Mouse (Mus musculus): ENCODE data around the gene Serpina5. TPM values are rescaled to one million over a fixed set of nuclear protein-coding genes. Genes with fewer than 3 reads are reported as not detected.

Gene Serpina5
- not detected in 2 replicates for polyA plus RNA-seq (2012; rRNA removed)

DNA sequence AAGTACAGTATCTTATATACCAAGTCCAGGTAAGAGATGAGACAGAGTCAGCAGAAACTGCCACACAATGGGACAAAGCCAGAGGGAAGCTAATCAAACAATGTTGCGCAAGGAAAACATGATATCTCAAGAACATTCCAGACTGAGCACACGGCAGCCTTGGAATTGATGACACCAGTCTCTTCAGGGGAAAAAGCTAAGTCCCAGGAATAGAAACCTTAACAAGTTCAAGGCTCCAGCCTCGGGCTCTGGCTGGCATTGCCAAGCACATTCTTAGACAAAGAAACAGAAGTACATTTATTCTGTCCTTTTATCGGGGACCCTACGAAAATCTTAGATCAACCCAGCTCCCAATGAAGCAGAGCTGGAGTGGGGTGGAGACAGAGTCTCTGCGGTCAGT lies at the start of gene Serpina5:
Serpina5 (plus strand) TSS at position 346 of the 400 bp plus-strand sequence.
- Histone ChIP-seq H3K4me1 (ENCODE audit: control insufficient read depth, insufficient read depth, low read length) (no peaks in the 10 kb centered on the region), H3K4me3 (ENCODE audit: insufficient read depth, low read depth, low read length) (no peak within 1 kb of the TSS), H3K27ac (ENCODE audit: insufficient read depth, low read depth, low read length) (no peak within 1 kb of the TSS), H3K36me3 (ENCODE audit: control insufficient read depth, insufficient read depth, low read length) (no peaks in the 10 kb centered on the region), H3K27me3 (replicated peaks; ENCODE audit: control insufficient read depth, insufficient read depth, low read length) (no peaks in the 10 kb centered on the region)
- 89% methylated on average over 6 of the region's 6 CpGs for WGBS
- TF ChIP-seq CTCF (conservative IDR thresholded peaks at IDR 0.05; ENCODE audit: insufficient read depth, insufficient read length, low read depth, low read length) = no peak
- TF ChIP-seq POLR2A (IDR thresholded peaks at IDR 0.05; ENCODE audit: low read depth, low read length) = no peak
- DNase-seq = no peak

DNA sequence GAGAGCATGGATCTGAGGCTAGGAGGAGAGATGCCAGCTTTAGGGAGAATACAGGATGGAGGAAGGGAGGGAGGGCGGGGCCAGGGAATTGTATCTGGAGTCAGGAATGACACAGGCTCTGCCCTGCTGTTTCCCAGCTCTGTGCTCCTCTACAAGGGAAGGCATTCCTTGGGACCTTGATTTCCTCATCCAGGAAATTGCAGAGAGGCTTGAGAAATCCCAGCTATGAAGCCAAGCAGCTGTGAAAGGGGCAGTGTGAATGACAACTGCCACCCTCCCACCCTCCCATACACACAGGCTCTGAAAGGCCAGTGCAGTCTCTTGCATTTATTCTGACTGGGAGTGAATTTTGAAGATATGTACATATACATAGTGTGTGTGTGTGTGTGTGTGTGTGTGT lies 46.9 kb upstream of the Serpina5 start:
- 50% methylated on average over 1 of the region's 1 CpGs for WGBS
- no peaks in the 10 kb centered on the region for H3K4me1 ChIP-seq (ENCODE audit: control insufficient read depth, insufficient read depth, low read length)
- H3K27ac ChIP-seq (ENCODE audit: insufficient read depth, low read depth, low read length) = no peak overlapping the region
- no peaks in the 10 kb centered on the region for H3K27me3 ChIP-seq (replicated peaks; ENCODE audit: control insufficient read depth, insufficient read depth, low read length)
- no peak overlapping the region for H3K4me3 ChIP-seq (ENCODE audit: insufficient read depth, low read depth, low read length)
- H3K36me3 ChIP-seq (ENCODE audit: control insufficient read depth, insufficient read depth, low read length) = no peaks in the 10 kb centered on the region
- no peak for TF ChIP-seq CTCF (conservative IDR thresholded peaks at IDR 0.05; ENCODE audit: insufficient read depth, insufficient read length, low read depth, low read length)
- TF ChIP-seq POLR2A (IDR thresholded peaks at IDR 0.05; ENCODE audit: low read depth, low read length) = no peak
- DNase-seq = no peak

DNA sequence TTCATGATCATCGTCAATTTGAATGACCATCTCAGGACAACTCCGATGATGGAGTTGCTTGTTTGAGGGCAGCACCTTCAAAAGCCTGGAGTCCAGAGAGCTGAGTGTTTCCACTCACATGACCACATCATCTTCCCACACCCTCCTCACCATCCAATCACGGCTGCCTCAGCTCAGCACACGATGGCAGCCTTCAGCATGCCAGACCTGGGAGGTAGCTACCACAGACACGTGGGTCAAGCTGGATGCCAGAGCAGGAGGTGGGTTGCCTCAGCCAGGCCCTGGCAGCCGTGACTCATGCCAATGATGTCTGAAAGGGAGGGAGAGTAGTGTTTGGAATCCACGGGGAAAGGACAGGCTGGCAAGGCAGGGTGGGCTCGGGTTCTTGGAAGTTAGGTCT lies 45.2 kb upstream of the Serpina5 start:
- no peak for DNase-seq
- H3K4me1 ChIP-seq (ENCODE audit: control insufficient read depth, insufficient read depth, low read length) = no peaks in the 10 kb centered on the region
- WGBS = 73% methylated on average over 8 of the region's 8 CpGs
- H3K4me3 ChIP-seq (ENCODE audit: insufficient read depth, low read depth, low read length) = no peak overlapping the region
- H3K27me3 ChIP-seq (replicated peaks; ENCODE audit: control insufficient read depth, insufficient read depth, low read length) = no peaks in the 10 kb centered on the region
- no peaks in the 10 kb centered on the region for H3K36me3 ChIP-seq (ENCODE audit: control insufficient read depth, insufficient read depth, low read length)
- TF ChIP-seq POLR2A (IDR thresholded peaks at IDR 0.05; ENCODE audit: low read depth, low read length) = no peak
- no peak for TF ChIP-seq CTCF (conservative IDR thresholded peaks at IDR 0.05; ENCODE audit: insufficient read depth, insufficient read length, low read depth, low read length)
- H3K27ac ChIP-seq (ENCODE audit: insufficient read depth, low read depth, low read length) = no peak overlapping the region

DNA sequence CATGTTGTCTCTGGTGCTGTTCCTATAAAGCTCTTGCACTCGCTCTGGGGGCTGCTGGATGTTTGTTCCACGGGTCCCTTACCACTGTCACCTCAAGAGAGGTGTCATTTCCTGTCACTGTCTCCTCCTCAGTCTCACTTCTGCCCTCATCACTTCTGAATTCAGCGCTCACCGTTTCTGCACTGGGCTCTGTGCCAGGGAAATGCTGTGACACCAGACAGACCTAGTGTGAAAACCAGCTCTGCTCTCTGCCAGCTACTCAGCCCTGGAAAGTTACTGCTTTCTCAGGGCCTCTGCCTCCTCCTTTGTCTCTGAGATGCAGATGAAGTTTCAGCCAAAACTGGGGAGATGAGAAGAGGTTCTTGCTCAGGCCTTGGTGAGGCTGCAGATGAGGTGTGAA lies 43.9 kb upstream of the Serpina5 start:
- Histone ChIP-seq H3K27me3 (replicated peaks; ENCODE audit: control insufficient read depth, insufficient read depth, low read length) (no peaks in the 10 kb centered on the region), H3K27ac (ENCODE audit: insufficient read depth, low read depth, low read length) (no peak overlapping the region), H3K4me1 (ENCODE audit: control insufficient read depth, insufficient read depth, low read length) (no peaks in the 10 kb centered on the region), H3K36me3 (ENCODE audit: control insufficient read depth, insufficient read depth, low read length) (no peaks in the 10 kb centered on the region), H3K4me3 (ENCODE audit: insufficient read depth, low read depth, low read length) (no peak overlapping the region)
- peak; percentile 7 for DNase-seq
- no peak for TF ChIP-seq POLR2A (IDR thresholded peaks at IDR 0.05; ENCODE audit: low read depth, low read length)
- TF ChIP-seq CTCF (conservative IDR thresholded peaks at IDR 0.05; ENCODE audit: insufficient read depth, insufficient read length, low read depth, low read length) = no peak
- 20% methylated on average over 4 of the region's 4 CpGs for WGBS

DNA sequence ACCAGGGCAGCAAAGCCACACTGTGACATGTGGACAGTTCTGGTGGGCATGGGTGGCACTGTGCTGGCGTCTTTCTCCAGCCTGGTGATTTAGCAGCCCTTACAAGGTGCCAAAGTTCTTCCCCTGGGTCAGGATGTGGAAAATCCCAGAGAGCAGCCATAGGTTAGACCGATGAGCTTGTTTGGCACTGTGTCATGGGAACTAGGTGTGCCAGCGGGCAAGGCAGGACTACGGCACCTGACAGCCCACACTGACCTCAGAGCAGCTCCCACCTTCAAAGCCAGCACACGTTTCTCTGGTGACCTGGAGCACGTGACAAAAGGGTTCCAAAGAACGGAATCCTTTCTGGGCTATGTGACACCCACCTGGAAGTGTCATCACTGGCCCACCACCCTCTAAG lies 43.4 kb upstream of the Serpina5 start:
- 78% methylated on average over 7 of the region's 7 CpGs for WGBS
- TF ChIP-seq POLR2A (IDR thresholded peaks at IDR 0.05; ENCODE audit: low read depth, low read length) (no peak), CTCF (conservative IDR thresholded peaks at IDR 0.05; ENCODE audit: insufficient read depth, insufficient read length, low read depth, low read length) (no peak)
- H3K27ac ChIP-seq (ENCODE audit: insufficient read depth, low read depth, low read length) = no peak overlapping the region

GRCm38 (mm10) chr12:104060126-104060525 lies 40.8 kb upstream of the Serpina5 start:
- Histone ChIP-seq H3K36me3 (ENCODE audit: control insufficient read depth, insufficient read depth, low read length) (no peaks in the 10 kb centered on the region), H3K27ac (ENCODE audit: insufficient read depth, low read depth, low read length) (no peak overlapping the region), H3K4me3 (ENCODE audit: insufficient read depth, low read depth, low read length) (no peak overlapping the region), H3K4me1 (ENCODE audit: control insufficient read depth, insufficient read depth, low read length) (no peaks in the 10 kb centered on the region), H3K27me3 (replicated peaks; ENCODE audit: control insufficient read depth, insufficient read depth, low read length) (no peaks in the 10 kb centered on the region)
- 75% methylated on average over 6 of the region's 6 CpGs for WGBS
- no peak for DNase-seq
- no peak for TF ChIP-seq POLR2A (IDR thresholded peaks at IDR 0.05; ENCODE audit: low read depth, low read length)
- no peak for TF ChIP-seq CTCF (conservative IDR thresholded peaks at IDR 0.05; ENCODE audit: insufficient read depth, insufficient read length, low read depth, low read length)

More for the DNA sequence above, 43.4 kb upstream of the Serpina5 start:
- Histone ChIP-seq H3K27me3 (replicated peaks; ENCODE audit: control insufficient read depth, insufficient read depth, low read length) (no peaks in the 10 kb centered on the region), H3K4me1 (ENCODE audit: control insufficient read depth, insufficient read depth, low read length) (no peaks in the 10 kb centered on the region), H3K36me3 (ENCODE audit: control insufficient read depth, insufficient read depth, low read length) (no peaks in the 10 kb centered on the region), H3K4me3 (ENCODE audit: insufficient read depth, low read depth, low read length) (no peak overlapping the region)
- no peak for DNase-seq

DNA sequence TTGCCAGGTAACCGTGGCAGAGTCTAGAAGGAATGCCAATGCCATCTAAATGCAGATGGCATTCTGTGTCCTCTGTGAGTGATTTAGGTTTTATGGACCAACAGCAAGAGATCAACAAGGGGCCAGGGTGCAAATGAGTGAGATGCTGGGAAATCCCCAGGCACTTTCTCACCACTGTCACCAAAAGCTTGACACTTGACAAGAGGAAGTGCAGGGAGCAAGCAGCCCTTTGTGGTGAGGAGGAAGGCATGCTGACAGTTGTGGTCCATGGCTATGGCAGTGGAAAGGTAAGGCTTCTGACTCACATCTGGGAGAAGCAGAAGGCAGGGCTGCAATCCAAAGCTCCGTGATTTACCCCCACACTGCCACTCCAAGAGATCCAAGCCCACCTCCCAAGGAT lies 39.1 kb upstream of the Serpina5 start:
- H3K27ac ChIP-seq (ENCODE audit: insufficient read depth, low read depth, low read length) = no peak overlapping the region
- H3K4me1 ChIP-seq (ENCODE audit: control insufficient read depth, insufficient read depth, low read length) = no peaks in the 10 kb centered on the region
- H3K4me3 ChIP-seq (ENCODE audit: insufficient read depth, low read depth, low read length) = no peak overlapping the region
- H3K36me3 ChIP-seq (ENCODE audit: control insufficient read depth, insufficient read depth, low read length) = no peaks in the 10 kb centered on the region
- H3K27me3 ChIP-seq (replicated peaks; ENCODE audit: control insufficient read depth, insufficient read depth, low read length) = no peaks in the 10 kb centered on the region
- 45% methylated on average over 2 of the region's 2 CpGs for WGBS
- DNase-seq = no peak
- TF ChIP-seq CTCF (conservative IDR thresholded peaks at IDR 0.05; ENCODE audit: insufficient read depth, insufficient read length, low read depth, low read length) = no peak
- TF ChIP-seq POLR2A (IDR thresholded peaks at IDR 0.05; ENCODE audit: low read depth, low read length) = no peak

DNA sequence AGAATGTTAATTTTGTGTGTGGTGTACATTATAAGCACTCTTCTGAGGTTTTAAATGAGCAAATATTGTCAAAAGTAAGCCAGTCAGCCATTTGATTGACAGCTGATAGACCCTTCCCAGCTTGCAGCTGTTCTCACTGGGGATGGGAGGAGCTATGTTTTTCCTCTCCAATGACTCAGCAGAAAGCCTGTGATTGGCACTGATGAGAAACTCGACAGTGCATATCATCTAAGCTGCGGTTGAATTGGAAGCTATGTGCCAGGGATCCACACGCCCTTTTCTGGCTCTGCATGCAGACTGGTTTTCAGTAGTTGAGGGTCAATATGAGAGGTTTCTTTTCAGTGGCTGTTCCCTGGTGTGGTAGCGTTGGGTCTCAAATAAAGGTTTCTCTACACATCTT lies 36.4 kb upstream of the Serpina5 start:
- whole genome bisulfite sequencing = 37% methylated on average over 4 of the region's 4 CpGs
- no peaks in the 10 kb centered on the region for H3K4me1 ChIP-seq (ENCODE audit: control insufficient read depth, insufficient read depth, low read length)
- TF ChIP-seq POLR2A (IDR thresholded peaks at IDR 0.05; ENCODE audit: low read depth, low read length) (no peak), CTCF (conservative IDR thresholded peaks at IDR 0.05; ENCODE audit: insufficient read depth, insufficient read length, low read depth, low read length) (no peak)
- H3K27ac ChIP-seq (ENCODE audit: insufficient read depth, low read depth, low read length) = no peak overlapping the region
- DNase-seq = no peak
- no peaks in the 10 kb centered on the region for H3K27me3 ChIP-seq (replicated peaks; ENCODE audit: control insufficient read depth, insufficient read depth, low read length)
- H3K36me3 ChIP-seq (ENCODE audit: control insufficient read depth, insufficient read depth, low read length) = no peaks in the 10 kb centered on the region
- H3K4me3 ChIP-seq (ENCODE audit: insufficient read depth, low read depth, low read length) = no peak overlapping the region

All from kidney, adult 2 months (tissue).